Mouse (Mus musculus) heart, embryonic 16.5 days (tissue): ENCODE results near the gene Notch1. TPM values are rescaled to one million over a fixed set of nuclear protein-coding genes. Genes with fewer than 3 reads are reported as not detected.

Experiments
- ATAC-seq: fragments of 200-750 bp; cut with Nextera tagmentation; replicated peaks from 2 replicates; pipeline ENCODE4 v1.8.0; 2017; ENCODE audit warnings: moderate number of reproducible peaks; ENCODE audit not compliant: insufficient read depth, low FRiP score; ENCODE audit errors: extremely low read depth
- H3K27ac ChIP-seq: fragments of 300-500 bp; sonication (generic); 2 replicates; pipeline ENCODE4 v1.5.1; 2014; ENCODE audit warnings: mild to moderate bottlenecking, low read length, control low read depth, moderate library complexity
- H3K27me3 ChIP-seq: fragments of 300-500 bp; sonication (generic); 2 replicates; pipeline ENCODE4 v1.6.1; 2014; ENCODE audit warnings: low read length, mixed read lengths; ENCODE audit not compliant: control insufficient read depth, insufficient read depth
- H3K36me3 ChIP-seq: fragments of 300-500 bp; sonication (generic); 2 replicates; pipeline ENCODE4 v1.6.1; 2014; ENCODE audit not compliant: control insufficient read depth, insufficient read depth
- H3K4me1 ChIP-seq: fragments of 300-500 bp; sonication (generic); 2 replicates; pipeline ENCODE4 v1.6.1; 2014; ENCODE audit warnings: low read length, mixed read lengths; ENCODE audit not compliant: control insufficient read depth, insufficient read depth
- H3K4me2 ChIP-seq: fragments of 300-500 bp; sonication (generic); 2 replicates; pipeline ENCODE4 v1.6.1; 2014; ENCODE audit warnings: low read depth, mild to moderate bottlenecking, control low read depth, low read length
- H3K4me3 ChIP-seq: fragments of 300-500 bp; sonication (generic); 2 replicates; pipeline ENCODE4 v1.5.1; 2014; ENCODE audit warnings: mild to moderate bottlenecking, control low read depth, low read length
- H3K9ac ChIP-seq: fragments of 300-500 bp; sonication (generic); 2 replicates; pipeline ENCODE4 v1.6.1; 2014; ENCODE audit warnings: low read length, control low read depth
- H3K9me3 ChIP-seq: fragments of 300-500 bp; sonication (generic); replicated peaks from 2 replicates; pipeline ENCODE4 v1.6.1; 2016; ENCODE audit warnings: low read length; ENCODE audit not compliant: control insufficient read depth
- WGBS: fragments of 180-500 bp; shearing (Covaris S2); extraction: QIAGEN DNeasy Blood & Tissue Kit; methylation state at CpG from one replicate; pipeline ENCODE4 v1.1.7; 2014; 5-methylcytosine and 5-hydroxymethylcytosine counted together
- polyA plus RNA-seq: library from polyadenylated mRNA; unstranded; fragments of >200 nt; fragmentation: Nextera tagmentation; extraction: Ambion mirVana; gene quantifications from 2 replicates; pipeline ENCODE4 v1.2.1, GENCODE M21; 2015

Notch1 gene
- polyA plus RNA-seq, 1 experiment from 2014 or later, result 21.8 TPM

DNA sequence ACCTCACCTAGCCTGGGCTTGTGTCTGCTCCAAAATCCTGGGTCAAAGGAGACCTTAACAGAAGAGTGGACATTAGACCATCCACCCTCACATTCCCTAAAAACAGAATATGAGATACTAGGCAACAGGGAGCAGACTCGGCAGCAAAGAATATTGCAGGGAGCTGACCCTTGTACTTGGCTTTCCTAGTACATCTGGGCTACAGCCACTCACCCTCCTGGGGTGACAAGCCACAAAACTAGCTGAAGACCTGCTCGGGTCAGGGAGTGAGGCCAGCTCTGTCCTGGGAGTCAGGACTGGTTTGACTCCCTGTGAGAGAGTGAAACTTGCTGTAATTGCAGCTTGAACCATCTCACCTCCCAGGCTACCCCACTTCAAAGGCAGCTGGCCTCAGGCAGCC is 23.1 kb upstream of the Notch1 start:
- no peak for ATAC-seq
- Histone ChIP-seq H3K4me2 (no peak overlapping the region), H3K4me1 (peaks cover 26% of the 10 kb centered on the region), H3K27me3 (no peaks in the 10 kb centered on the region), H3K9me3 (no peaks in the 10 kb centered on the region), H3K36me3 (no peaks in the 10 kb centered on the region), H3K27ac (no peak overlapping the region), H3K4me3 (no peak overlapping the region), H3K9ac (no peak overlapping the region)
- 65% methylated on average over 2 of the region's 2 CpGs for WGBS

DNA sequence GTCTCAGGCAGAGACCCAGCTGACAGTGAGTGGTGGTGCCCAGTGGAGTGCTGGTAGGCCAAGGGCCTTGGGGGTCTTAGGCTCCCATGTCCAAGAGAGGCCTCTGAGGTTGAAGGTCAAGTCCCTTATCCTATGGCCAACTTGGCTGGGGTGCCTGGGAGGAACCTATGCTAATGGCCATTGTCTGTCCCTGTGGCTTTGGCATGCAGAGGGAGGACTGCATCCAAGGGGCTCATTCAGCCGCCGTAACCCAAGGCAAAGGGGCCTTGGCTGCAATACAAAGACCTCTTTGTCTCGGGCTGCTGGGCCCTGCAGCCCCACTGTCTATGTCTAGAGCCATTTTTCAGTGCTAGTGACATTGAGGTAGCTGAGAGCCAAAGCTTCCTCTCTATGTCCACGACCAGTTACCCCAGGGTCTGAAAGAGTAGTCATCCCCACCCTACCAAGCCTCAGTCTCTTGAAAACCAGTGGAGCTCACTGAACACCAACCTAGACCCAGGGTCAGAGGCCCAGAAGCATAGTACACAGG is 19.1 kb upstream of the Notch1 start:
- ATAC-seq, result no peak
- Histone ChIP-seq H3K36me3 (no peaks in the 10 kb centered on the region), H3K4me1 (peaks cover 9% of the 10 kb centered on the region; the same call in 1 of the 2 replicates), H3K9ac (no peak overlapping the region), H3K9me3 (no peaks in the 10 kb centered on the region), H3K4me2 (no peak overlapping the region), H3K4me3 (no peak overlapping the region), H3K27ac (no peak overlapping the region), H3K27me3 (no peaks in the 10 kb centered on the region)
- 76% methylated on average over 4 of the region's 4 CpGs for WGBS

DNA sequence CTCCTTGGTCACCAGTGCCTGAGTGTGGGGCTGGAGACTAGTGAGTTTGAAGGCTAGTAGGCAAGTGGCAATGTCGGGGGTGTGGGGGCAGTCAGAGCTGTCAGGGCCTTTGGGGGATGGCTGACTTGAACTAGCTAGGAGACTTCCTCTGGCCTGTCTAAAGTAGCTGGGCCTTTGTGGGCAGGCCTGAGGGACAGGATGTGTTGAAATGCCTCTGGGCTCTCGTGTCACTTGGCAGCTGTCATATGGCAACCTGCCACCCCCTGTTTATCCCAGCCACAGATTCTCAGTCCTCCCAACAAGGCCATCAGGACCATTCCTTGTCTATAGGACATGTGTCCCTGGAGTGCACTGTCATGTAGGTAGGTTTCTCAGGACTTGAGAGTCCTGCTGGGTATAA is 18.2 kb upstream of the Notch1 start:
- WGBS, result 23% methylated on average over 2 of the region's 2 CpGs
- no peaks in the 10 kb centered on the region for H3K27me3 ChIP-seq
- peak overlapping the region; percentile 41; the same call in 1 of the 2 replicates for H3K9ac ChIP-seq
- ATAC-seq, result 0 out of 2 replicates have a peak, but pooled peaks have one; percentile 29
- no peaks in the 10 kb centered on the region for H3K36me3 ChIP-seq
- H3K9me3 ChIP-seq, result no peaks in the 10 kb centered on the region
- H3K27ac ChIP-seq, result 0 out of 2 replicates have a peak overlapping the region, but pooled peaks have one; percentile 34
- H3K4me1 ChIP-seq, result peaks cover 11% of the 10 kb centered on the region
- H3K4me3 ChIP-seq, result no peak overlapping the region
- no peak overlapping the region for H3K4me2 ChIP-seq

DNA sequence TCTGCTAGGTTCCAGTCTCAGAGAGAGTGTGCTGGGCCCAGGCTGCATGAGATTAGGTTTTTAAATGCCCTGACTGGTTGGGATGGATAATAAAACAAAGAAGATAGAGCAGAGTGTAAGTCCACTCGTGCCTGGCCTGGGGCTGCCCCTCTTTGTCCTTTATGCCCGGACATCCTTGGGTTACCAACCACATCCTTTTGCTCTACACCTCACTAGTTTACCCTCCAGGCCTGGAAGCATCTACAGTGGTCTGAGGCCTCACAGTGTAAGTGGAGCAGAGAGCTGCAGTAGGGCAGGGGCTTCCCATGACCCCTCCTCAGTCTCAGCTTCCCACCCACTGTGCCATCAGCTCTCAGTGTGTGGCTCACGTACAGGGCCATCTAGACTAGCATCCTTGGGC is 17.7 kb upstream of the Notch1 start:
- peak overlapping the region; percentile 41; the same call in 1 of the 2 replicates for H3K9ac ChIP-seq
- H3K4me3 ChIP-seq, result no peak overlapping the region
- no peak overlapping the region for H3K4me2 ChIP-seq
- no peaks in the 10 kb centered on the region for H3K36me3 ChIP-seq
- no peak for ATAC-seq
- H3K27me3 ChIP-seq, result no peaks in the 10 kb centered on the region
- 74% methylated on average over 3 of the region's 3 CpGs for WGBS
- H3K27ac ChIP-seq, result 0 out of 2 replicates have a peak overlapping the region, but pooled peaks have one; percentile 34
- H3K9me3 ChIP-seq, result no peaks in the 10 kb centered on the region
- H3K4me1 ChIP-seq, result peaks cover 11% of the 10 kb centered on the region

DNA sequence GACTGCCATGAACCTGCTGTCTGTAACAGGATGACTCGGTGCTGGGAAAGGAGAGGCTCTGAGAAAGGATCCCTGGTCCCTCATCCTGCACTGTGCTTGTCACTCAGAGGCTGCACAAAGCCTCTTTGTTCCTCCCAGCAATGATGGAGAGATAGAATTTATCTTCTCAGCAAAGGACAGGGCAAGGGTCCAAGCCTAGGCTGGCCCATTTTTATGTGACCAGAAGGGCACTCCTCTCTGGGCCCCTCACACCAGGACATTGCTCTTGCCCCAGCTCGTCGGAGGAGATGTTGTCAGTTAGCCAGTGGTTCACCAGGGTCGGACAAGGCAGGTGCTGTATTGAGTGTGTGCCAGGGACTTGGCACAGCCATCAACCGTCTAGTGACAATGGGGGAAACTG is 16.8 kb upstream of the Notch1 start:
- Histone ChIP-seq H3K9me3 (no peaks in the 10 kb centered on the region), H3K27ac (no peak overlapping the region), H3K36me3 (no peaks in the 10 kb centered on the region), H3K4me3 (no peak overlapping the region), H3K9ac (no peak overlapping the region), H3K4me1 (peaks cover 11% of the 10 kb centered on the region), H3K27me3 (no peaks in the 10 kb centered on the region), H3K4me2 (no peak overlapping the region)
- WGBS, result 38% methylated on average over 5 of the region's 5 CpGs
- no peak for ATAC-seq

DNA sequence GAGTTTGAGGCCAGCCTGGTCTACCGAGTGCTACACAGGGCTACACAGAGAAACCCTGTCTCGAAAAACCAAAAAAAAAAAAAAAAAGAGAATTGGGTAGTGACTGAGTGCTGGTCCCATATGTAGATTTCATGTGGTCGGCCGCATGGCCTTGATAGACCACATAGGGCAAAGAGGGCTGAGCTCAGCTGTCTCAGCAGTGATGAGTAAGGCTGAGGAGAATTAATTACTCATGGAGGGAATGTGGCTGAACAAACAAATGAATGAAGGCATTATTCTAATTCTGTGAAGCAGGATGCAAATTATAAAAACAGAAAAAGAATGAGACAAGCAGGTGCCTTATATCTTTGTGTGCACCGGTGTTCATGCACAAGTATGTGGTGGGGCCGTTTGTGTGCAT is 15.4 kb upstream of the Notch1 start:
- WGBS, result 82% methylated on average over 6 of the region's 6 CpGs

DNA sequence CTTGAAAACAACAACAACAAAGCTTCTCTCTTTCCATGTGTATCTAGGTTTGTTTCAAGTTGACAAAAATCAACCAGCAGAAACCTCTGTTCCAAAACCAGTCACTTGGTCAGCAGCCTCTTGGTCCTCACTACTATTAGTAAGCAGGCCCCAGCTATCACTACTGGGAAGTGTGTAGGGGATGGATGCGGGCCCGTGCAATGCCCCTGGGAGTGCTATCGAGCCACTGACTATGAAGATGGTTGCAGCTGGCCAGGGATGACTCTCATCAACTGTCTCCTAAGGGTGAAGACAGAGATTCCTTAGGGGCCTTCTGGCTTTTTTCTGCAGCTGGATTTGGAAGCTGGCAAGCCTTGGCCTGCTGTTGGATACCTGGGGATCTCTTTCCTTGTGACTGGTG is 13.4 kb upstream of the Notch1 start:
- no peak for ATAC-seq
- 48% methylated on average over 3 of the region's 3 CpGs for WGBS
- Histone ChIP-seq H3K36me3 (no peaks in the 10 kb centered on the region), H3K27ac (peak overlapping the region; percentile 28; the same call in 1 of the 2 replicates), H3K4me1 (peaks cover 12% of the 10 kb centered on the region), H3K27me3 (no peaks in the 10 kb centered on the region), H3K4me3 (no peak overlapping the region), H3K9ac (no peak overlapping the region), H3K9me3 (no peaks in the 10 kb centered on the region), H3K4me2 (no peak overlapping the region)

More for the DNA sequence above, 15.4 kb upstream of the Notch1 start:
- Histone ChIP-seq H3K27me3 (no peaks in the 10 kb centered on the region), H3K9ac (no peak overlapping the region), H3K27ac (no peak overlapping the region), H3K9me3 (no peaks in the 10 kb centered on the region), H3K4me3 (no peak overlapping the region), H3K36me3 (no peaks in the 10 kb centered on the region), H3K4me1 (peaks cover 11% of the 10 kb centered on the region), H3K4me2 (no peak overlapping the region)
- no peak for ATAC-seq

DNA sequence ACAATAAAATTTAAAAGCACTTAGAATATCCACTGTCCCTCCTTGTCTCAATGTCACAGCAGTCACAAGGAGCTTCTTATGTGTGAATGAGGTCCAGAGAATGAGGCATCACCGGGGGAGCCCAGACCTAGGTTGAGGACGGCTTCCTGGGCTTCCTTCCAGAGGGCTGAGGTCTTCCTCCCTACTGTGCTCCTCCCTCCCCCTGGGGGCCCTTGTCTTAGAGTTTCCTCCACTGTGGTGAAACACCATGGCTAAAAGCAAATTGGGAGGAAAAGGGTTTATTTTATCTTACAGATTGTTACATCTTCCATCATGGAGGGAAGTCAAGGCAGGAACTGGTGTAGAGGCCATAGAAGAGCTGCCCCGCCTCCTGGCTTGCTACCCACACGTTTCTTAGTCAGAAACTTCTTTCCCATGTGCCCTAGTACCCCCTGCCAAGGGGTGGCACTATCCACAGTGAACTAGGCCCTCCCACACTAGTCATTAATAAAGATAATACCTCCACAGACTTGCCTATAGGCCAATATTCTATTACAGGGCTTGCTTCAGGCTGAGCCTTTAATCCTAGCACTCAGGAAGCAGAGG is 12.8 kb upstream of the Notch1 start:
- WGBS, result 53% methylated on average over 4 of the region's 4 CpGs
- H3K4me2 ChIP-seq, result no peak overlapping the region
- no peak overlapping the region for H3K27ac ChIP-seq
- peaks cover 8% of the 10 kb centered on the region for H3K4me1 ChIP-seq
- H3K27me3 ChIP-seq, result no peaks in the 10 kb centered on the region
- no peaks in the 10 kb centered on the region for H3K36me3 ChIP-seq
- no peak for ATAC-seq
- H3K9ac ChIP-seq, result no peak overlapping the region
- no peaks in the 10 kb centered on the region for H3K9me3 ChIP-seq
- no peak overlapping the region for H3K4me3 ChIP-seq

DNA sequence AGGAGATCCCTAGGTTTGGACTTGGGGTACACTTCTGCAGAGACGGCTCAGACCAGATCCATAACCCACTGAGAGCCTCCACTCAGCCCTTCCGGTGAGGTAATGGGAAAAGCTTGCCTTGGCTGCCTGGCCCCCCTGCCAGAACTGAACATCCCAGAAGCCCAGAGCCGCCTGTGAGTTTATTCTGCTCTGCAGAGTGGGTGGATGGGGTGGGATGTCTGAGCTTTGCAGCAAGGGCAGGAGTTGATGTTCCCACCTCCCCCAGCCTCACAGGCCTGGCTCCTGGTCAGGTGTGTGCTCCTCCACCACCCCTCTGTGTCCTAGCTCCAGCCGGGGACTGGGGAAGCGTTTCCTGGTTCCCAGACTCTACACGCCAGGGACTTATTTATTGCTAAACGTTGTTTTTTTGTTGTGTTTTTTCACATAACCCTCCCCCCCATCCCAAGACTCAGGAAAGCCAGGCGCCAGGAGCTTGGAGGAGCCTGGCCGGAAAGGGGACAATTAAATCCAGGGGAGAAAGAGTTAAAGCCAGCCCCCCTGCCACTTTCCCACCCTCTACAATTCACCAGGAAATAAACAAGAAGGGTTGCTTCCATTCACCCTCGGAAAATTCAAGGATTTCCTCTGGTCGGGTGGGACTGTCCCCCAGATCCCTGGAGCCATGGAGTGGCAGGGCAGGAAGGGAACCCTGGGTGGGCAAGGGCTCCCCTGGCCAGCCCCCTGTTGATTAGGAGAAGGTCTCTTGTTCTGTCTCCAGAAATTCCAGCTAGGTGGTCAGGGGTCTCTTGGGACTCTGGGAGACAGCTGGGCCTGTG is 10.2 kb upstream of the Notch1 start:
- peak; percentile 29 for ATAC-seq
- H3K4me1 ChIP-seq, result peaks cover 4% of the 10 kb centered on the region; the same call in 1 of the 2 replicates
- H3K4me2 ChIP-seq, result no peak overlapping the region
- H3K9ac ChIP-seq, result 0 out of 2 replicates have a peak overlapping the region, but pooled peaks have one; percentile 9
- no peaks in the 10 kb centered on the region for H3K27me3 ChIP-seq
- no peak overlapping the region for H3K4me3 ChIP-seq
- H3K36me3 ChIP-seq, result no peaks in the 10 kb centered on the region
- no peaks in the 10 kb centered on the region for H3K9me3 ChIP-seq
- H3K27ac ChIP-seq, result peak overlapping the region; percentile 81
- whole genome bisulfite sequencing, result 52% methylated on average over 11 of the region's 11 CpGs
